ENCODE assay signal across 14 mouse cellular contexts in the genomic region with DNA sequence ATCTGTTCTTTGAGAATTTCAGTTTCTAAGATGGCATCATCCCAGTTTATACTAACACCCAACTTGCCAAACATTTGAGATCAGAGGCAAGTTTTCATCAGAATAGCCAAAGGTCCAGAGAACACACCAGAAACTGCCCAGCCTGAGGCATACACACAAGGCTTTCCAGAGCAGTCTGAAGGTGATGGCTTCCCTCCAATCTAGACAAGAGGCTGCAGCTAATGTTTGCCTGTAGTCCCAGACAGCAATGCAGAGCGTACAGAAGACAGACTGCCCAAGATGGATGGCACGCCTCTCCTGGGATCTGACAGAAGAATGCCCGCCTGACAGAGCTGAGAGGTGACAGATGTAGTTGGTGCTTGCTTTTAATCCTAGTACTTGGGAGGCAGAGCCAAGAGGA.
"Had no signal": no experiment of that assay in that cellular context is flagged by ENCODE, and none has a peak within 500 bp of the region (broad histone marks: within the 10 kb centered on the region; RNA-seq: fewer than 3 reads in every experiment).

No protein-coding gene starts in this region.

- H3K27ac ChIP-seq: left cerebral cortex, adult 2 months; limb, embryonic 15.5 days; midbrain, embryonic 10.5 days; stomach, embryonic 15.5 days had no signal

- H3K4me2 ChIP-seq: limb, embryonic 15.5 days; lung, embryonic 14.5 days; stomach, embryonic 15.5 days had no signal

- H3K9ac ChIP-seq: limb, embryonic 15.5 days; lung, embryonic 14.5 days; stomach, embryonic 15.5 days had no signal

- H3K4me3 ChIP-seq: left cerebral cortex, adult 2 months; limb, embryonic 15.5 days; midbrain, embryonic 10.5 days; myocyte; stomach, embryonic 15.5 days had no signal

- H3K27me3 ChIP-seq: limb, embryonic 15.5 days; stomach, embryonic 15.5 days had no signal

- H3K36me3 ChIP-seq: limb, embryonic 15.5 days; midbrain, embryonic 10.5 days; stomach, embryonic 15.5 days had no signal

- H3K9me3 ChIP-seq: limb, embryonic 15.5 days; midbrain, embryonic 10.5 days; stomach, embryonic 15.5 days had no signal

- DNase-seq: kidney, postnatal 10 days; kidney, postnatal 4 days; lung, embryonic 14.5 days; lung, postnatal 10 days; lung, postnatal 4 days; midbrain, embryonic 14.5 days; right cerebral cortex, postnatal 14 days; thymus, adult 2 months; thymus, postnatal 25 days had no signal
